Mouse (Mus musculus) brown adipose tissue, adult 24 weeks (tissue): ENCODE data around the gene Uncx. TPM values are rescaled to one million over a fixed set of nuclear protein-coding genes. Genes with fewer than 3 reads are reported as not detected.
"Not testable (repeated sequence)": the region's sequence is repeated elsewhere in the genome, so short reads cannot be mapped to it uniquely, and the experiment has no call there.

Experiments used
- H3K27ac ChIP-seq: fragments of 200-500 bp; replicated peaks from 2 replicates; pipeline ENCODE4 v1.5.1; 2012; ENCODE audit warnings: low read depth, mild to moderate bottlenecking, low read length
- H3K4me1 ChIP-seq: fragments of 200-500 bp; 2 replicates; pipeline ENCODE4 v1.6.1; 2012; ENCODE audit warnings: low read length, mixed read lengths; ENCODE audit not compliant: control insufficient read depth, insufficient read depth, insufficient read length
- H3K4me3 ChIP-seq: fragments of 200-500 bp; 2 replicates; pipeline ENCODE4 v1.5.1; 2012; ENCODE audit warnings: low read depth, mild to moderate bottlenecking, low read length, moderate library complexity; ENCODE audit not compliant: insufficient read depth
- polyA plus RNA-seq: library from polyadenylated mRNA; stranded (reverse); fragments of >200 nt; gene quantifications from 2 replicates; pipeline ENCODE4 v1.2.4, GENCODE M21; 2012; ENCODE audit not compliant: missing spikeins, insufficient read depth, insufficient read length

Uncx gene
- polyA plus RNA-seq, 1 experiment = not detected

- Histone ChIP-seq H3K4me1 (no peaks in the 10 kb centered on the region), H3K4me3 (no peak overlapping the region), H3K27ac (no peak overlapping the region)
Observed at GRCm38 (mm10) chr5:139566640-139567399, 23.5 kb downstream of the Uncx start.

GRCm38 (mm10) chr5:139568079-139568478 lies 24.8 kb downstream of the Uncx start:
- no peaks in the 10 kb centered on the region for H3K4me1 ChIP-seq
- H3K27ac ChIP-seq = no peak overlapping the region

GRCm38 (mm10) chr5:139572526-139572925 lies 29.2 kb downstream of the Uncx start:
- H3K27ac ChIP-seq = no peak overlapping the region
- no peaks in the 10 kb centered on the region for H3K4me1 ChIP-seq
- no peak overlapping the region for H3K4me3 ChIP-seq

More at GRCm38 (mm10) chr5:139568079-139568478, 24.8 kb downstream of the Uncx start:
- no peak overlapping the region for H3K4me3 ChIP-seq

GRCm38 (mm10) chr5:139573606-139574311 lies 30.5 kb downstream of the Uncx start:
- Histone ChIP-seq H3K27ac (no peak overlapping the region), H3K4me1 (no peaks in the 10 kb centered on the region), H3K4me3 (no peak overlapping the region)

GRCm38 (mm10) chr5:139575054-139575453 lies 31.8 kb downstream of the Uncx start:
- Histone ChIP-seq H3K27ac (no peak overlapping the region), H3K4me1 (no peaks in the 10 kb centered on the region), H3K4me3 (no peak overlapping the region)

GRCm38 (mm10) chr5:139580171-139580743 lies 37.0 kb downstream of the Uncx start:
- no peak overlapping the region for H3K27ac ChIP-seq
- H3K4me3 ChIP-seq = no peak overlapping the region
- no peaks in the 10 kb centered on the region for H3K4me1 ChIP-seq

- Histone ChIP-seq H3K4me1 (no peaks in the 10 kb centered on the region), H3K4me3 (no peak overlapping the region), H3K27ac (no peak overlapping the region)
Observed at GRCm38 (mm10) chr5:139581308-139581868, 38.1 kb downstream of the Uncx start.

- Histone ChIP-seq H3K4me3 (no peak overlapping the region), H3K4me1 (no peaks in the 10 kb centered on the region), H3K27ac (no peak overlapping the region)
Observed at GRCm38 (mm10) chr5:139584971-139585747, 41.9 kb downstream of the Uncx start.

GRCm38 (mm10) chr5:139585748-139586060 lies 42.4 kb downstream of the Uncx start:
- no peak overlapping the region for H3K4me3 ChIP-seq
- no peaks in the 10 kb centered on the region for H3K4me1 ChIP-seq

GRCm38 (mm10) chr5:139587459-139587858 lies 44.2 kb downstream of the Uncx start:
- not testable (repeated sequence) for H3K4me3 ChIP-seq, H3K27ac ChIP-seq, H3K4me1 ChIP-seq

More at GRCm38 (mm10) chr5:139585748-139586060, 42.4 kb downstream of the Uncx start:
- no peak overlapping the region for H3K27ac ChIP-seq

GRCm38 (mm10) chr5:139590682-139591360 lies 47.5 kb downstream of the Uncx start:
- H3K4me1 ChIP-seq = not testable (repeated sequence)

GRCm38 (mm10) chr5:139592011-139592410 lies 48.7 kb downstream of the Uncx start:
- H3K4me3 ChIP-seq = no peak overlapping the region
- no peaks in the 10 kb centered on the region for H3K4me1 ChIP-seq
- H3K27ac ChIP-seq = no peak overlapping the region

More at GRCm38 (mm10) chr5:139590682-139591360, 47.5 kb downstream of the Uncx start:
- H3K4me3 ChIP-seq, H3K27ac ChIP-seq: not testable (repeated sequence)

GRCm38 (mm10) chr5:139592850-139593249 lies 49.6 kb downstream of the Uncx start:
- Histone ChIP-seq H3K4me3 (no peak overlapping the region), H3K27ac (no peak overlapping the region), H3K4me1 (no peaks in the 10 kb centered on the region)

GRCm38 (mm10) chr5:139593746-139594145 lies 50.5 kb downstream of the Uncx start:
- Histone ChIP-seq H3K4me1 (no peaks in the 10 kb centered on the region), H3K4me3 (no peak overlapping the region), H3K27ac (no peak overlapping the region)
